ENCODE assay signal across 29 mouse cellular contexts in genomic region chr3:109332755-109333154, GRCm38 (mm10). TPM values are rescaled to one million over a fixed set of nuclear protein-coding genes. Genes with fewer than 3 reads are reported as not detected.
DNase-seq lines count a peak whose midpoint lies in the region; ATAC-seq and TF ChIP-seq lines count a peak whose summit lies in the region.
"Had no signal": no experiment of that assay in that cellular context is flagged by ENCODE, and none has a peak within 500 bp of the region (broad histone marks: within the 10 kb centered on the region; RNA-seq: fewer than 3 reads in every experiment).

No protein-coding gene starts in this region.

- no peak for TF ChIP-seq POLR2A in brain, embryonic 14.5 days (IDR thresholded peaks at IDR 0.05; ENCODE audit: borderline replicate concordance, extremely low read depth, insufficient read depth, insufficient read length, poor library complexity, severe bottlenecking)

- WGBS in embryonic facial prominence, embryonic 13.5 days: 23% methylated on average over 5 of the region's 5 CpGs
- 52% methylated on average over 5 of the region's 5 CpGs for WGBS in embryonic facial prominence, embryonic 10.5 days
- 37% methylated on average over 5 of the region's 5 CpGs for whole genome bisulfite sequencing in midbrain, embryonic 13.5 days
- 42% methylated on average over 5 of the region's 5 CpGs for WGBS in midbrain, embryonic 11.5 days

- peaks cover 3% of the 10 kb centered on the region; the same call in 1 of the 2 replicates for H3K9me3 ChIP-seq in embryonic facial prominence, embryonic 13.5 days
- H3K9me3 ChIP-seq in embryonic facial prominence, embryonic 10.5 days: no peaks in the 10 kb centered on the region
- no peaks in the 10 kb centered on the region for H3K9me3 ChIP-seq in midbrain, embryonic 13.5 days
- H3K9me3 ChIP-seq in midbrain, embryonic 11.5 days (ENCODE audit: control insufficient read depth, low read length): no peaks in the 10 kb centered on the region
- H3K9me3 ChIP-seq: forebrain, embryonic 10.5 days; forebrain, embryonic 15.5 days; heart, embryonic 10.5 days; heart, embryonic 13.5 days had no signal

- 0 out of 2 replicates have a peak, but pooled peaks cover 2% of the 10 kb centered on the region for H3K4me1 ChIP-seq in embryonic facial prominence, embryonic 13.5 days
- H3K4me1 ChIP-seq in embryonic facial prominence, embryonic 10.5 days: no peaks in the 10 kb centered on the region
- H3K4me1 ChIP-seq in midbrain, embryonic 13.5 days (replicated peaks): peaks cover 5% of the 10 kb centered on the region; the same call in 1 of the 2 replicates
- no peaks in the 10 kb centered on the region for H3K4me1 ChIP-seq in midbrain, embryonic 11.5 days (ENCODE audit: control insufficient read depth, insufficient read depth, low read length)
- H3K4me1 ChIP-seq: forebrain, embryonic 15.5 days; heart, embryonic 10.5 days; heart, embryonic 13.5 days had no signal

- no peak for DNase-seq in embryonic facial prominence, embryonic 10.5 days (ENCODE audit: low spot score)
- no peak for DNase-seq in midbrain, embryonic 11.5 days (ENCODE audit: low spot score, missing footprints)
- DNase-seq in ES-CJ7 (ENCODE audit: low read depth, low spot score): peak; percentile 11
- DNase-seq in brain, embryonic 14.5 days (ENCODE audit: low read depth): peak; percentile 37
- no peak for DNase-seq in layer of hippocampus, postnatal 14 days (ENCODE audit: low spot score in 2 of 2)
- no peak for DNase-seq in gastrocnemius, adult 18-20 months (ENCODE audit: low spot score)
- DNase-seq: adrenal gland, postnatal 10 days; adrenal gland, postnatal 36 days; cerebellum, adult 11 months; cerebellum, adult 2 months; cerebellum, adult 9-11 months; cerebellum, postnatal 25 days; gastrocnemius, postnatal 25 days; heart, adult 2 months; heart, postnatal 14 days; heart, postnatal 4 days had no signal

- 0 out of 2 replicates have a peak, but pooled peaks have one; percentile 43 for ATAC-seq in embryonic facial prominence, embryonic 13.5 days (ENCODE audit: insufficient number of reproducible peaks, insufficient read depth, low FRiP score, low TSS enrichment, low read depth)
- ATAC-seq in midbrain, embryonic 13.5 days: peak; percentile 53; the same call in 1 of the 2 replicates
- ATAC-seq in midbrain, embryonic 11.5 days (ENCODE audit: low FRiP score): no peak
- ATAC-seq: activated CD4-positive, CD25-positive, alpha-beta regulatory T cell, adult 4 months; forebrain, embryonic 15.5 days; hindbrain, postnatal 0 days; inflammation-experienced regulatory T-cells, adult 6 months; intestine, embryonic 16.5 days; Patski had no signal

- TF ChIP-seq CTCF in brain, embryonic 14.5 days (IDR thresholded peaks at IDR 0.05; ENCODE audit: borderline replicate concordance, extremely low read depth, insufficient read depth, insufficient read length): no peak

- no peaks in the 10 kb centered on the region for H3K36me3 ChIP-seq in embryonic facial prominence, embryonic 13.5 days
- H3K36me3 ChIP-seq in embryonic facial prominence, embryonic 10.5 days (replicated peaks): no peaks in the 10 kb centered on the region
- H3K36me3 ChIP-seq in midbrain, embryonic 13.5 days: no peaks in the 10 kb centered on the region
- H3K36me3 ChIP-seq in midbrain, embryonic 11.5 days (ENCODE audit: control insufficient read depth, insufficient read depth, low read length): no peaks in the 10 kb centered on the region
- H3K36me3 ChIP-seq: forebrain, embryonic 10.5 days; forebrain, embryonic 15.5 days; G1E; heart, embryonic 10.5 days; heart, embryonic 13.5 days had no signal

- H3K4me3 ChIP-seq in embryonic facial prominence, embryonic 13.5 days: no peak overlapping the region
- H3K4me3 ChIP-seq in embryonic facial prominence, embryonic 10.5 days: no peak overlapping the region
- H3K4me3 ChIP-seq in midbrain, embryonic 13.5 days (replicated peaks): no peak overlapping the region
- no peak overlapping the region for H3K4me3 ChIP-seq in midbrain, embryonic 11.5 days (ENCODE audit: low read depth, low read length)
- H3K4me3 ChIP-seq: forebrain, embryonic 10.5 days; forebrain, embryonic 15.5 days; heart, adult 2 months; heart, embryonic 10.5 days; heart, embryonic 13.5 days had no signal

- H3K27me3 ChIP-seq in embryonic facial prominence, embryonic 13.5 days: no peaks in the 10 kb centered on the region; the same call in 1 of the 2 replicates
- H3K27me3 ChIP-seq in embryonic facial prominence, embryonic 10.5 days (replicated peaks; ENCODE audit: low read depth, poor library complexity, severe bottlenecking): no peaks in the 10 kb centered on the region
- H3K27me3 ChIP-seq in midbrain, embryonic 13.5 days: no peaks in the 10 kb centered on the region
- no peaks in the 10 kb centered on the region for H3K27me3 ChIP-seq in midbrain, embryonic 11.5 days (ENCODE audit: control insufficient read depth, insufficient read depth, low read length)
- H3K27me3 ChIP-seq: forebrain, embryonic 15.5 days; heart, embryonic 13.5 days; Patski had no signal

- H3K9ac ChIP-seq in embryonic facial prominence, embryonic 13.5 days: no peak overlapping the region
- H3K9ac ChIP-seq in midbrain, embryonic 13.5 days (replicated peaks): no peak overlapping the region
- H3K9ac ChIP-seq in midbrain, embryonic 11.5 days (ENCODE audit: low read length): no peak overlapping the region
- H3K9ac ChIP-seq: forebrain, embryonic 15.5 days; heart, embryonic 13.5 days; hindbrain, embryonic 14.5 days had no signal

- no peak overlapping the region for H3K4me2 ChIP-seq in embryonic facial prominence, embryonic 13.5 days
- no peak overlapping the region for H3K4me2 ChIP-seq in midbrain, embryonic 13.5 days (replicated peaks)
- H3K4me2 ChIP-seq in midbrain, embryonic 11.5 days: no peak overlapping the region
- H3K4me2 ChIP-seq: forebrain, embryonic 15.5 days; heart, embryonic 13.5 days; hindbrain, embryonic 14.5 days had no signal

- H3K27ac ChIP-seq in embryonic facial prominence, embryonic 13.5 days: no peak overlapping the region
- H3K27ac ChIP-seq in embryonic facial prominence, embryonic 10.5 days (replicated peaks): no peak overlapping the region
- H3K27ac ChIP-seq in midbrain, embryonic 13.5 days: no peak overlapping the region
- H3K27ac ChIP-seq in midbrain, embryonic 11.5 days (ENCODE audit: low read depth, low read length): no peak overlapping the region
- H3K27ac ChIP-seq: forebrain, embryonic 10.5 days; forebrain, embryonic 15.5 days; heart, adult 2 months; heart, embryonic 10.5 days; heart, embryonic 13.5 days; hindbrain, embryonic 14.5 days; hindbrain, postnatal 0 days had no signal

RNA-seq across cellular contexts. Expression of gene Vav3, which starts 7.7 kb away (rescaled TPM):
- polyA plus RNA-seq in embryonic facial prominence, embryonic 13.5 days (2015; fragmentation: Nextera tagmentation; extraction: Ambion mirVana): 13.8 and 15.6 TPM in 2 replicates
- 5.3 and 6.1 TPM in 2 replicates for polyA plus RNA-seq in embryonic facial prominence, embryonic 10.5 days (2016; fragmentation: Nextera tagmentation; extraction: Ambion mirVana)
- 32.6 TPM in 2 replicates for polyA plus RNA-seq in midbrain, embryonic 13.5 days (2015; fragmentation: Nextera tagmentation; extraction: Ambion mirVana)
- 18.4 and 18.6 TPM in 2 replicates for polyA plus RNA-seq in midbrain, embryonic 11.5 days (2014; fragmentation: Nextera tagmentation; extraction: Ambion mirVana)
- 9.0 and 15.7 TPM in 2 replicates for polyA plus RNA-seq in brain, embryonic 14.5 days (2012; rRNA removed)
- total RNA-seq in layer of hippocampus, postnatal 14 days (2021): 1 to 10 TPM; 8.8 to 9.0 TPM
- total RNA-seq in gastrocnemius, adult 18-20 months (2021): 1 to 10 TPM; 1.5 to 1.9 TPM
- polyA plus RNA-seq: G1E had no signal

Comparison
In these comparisons a context has a peak if more than half of its experiments do, and no peak if none do; other contexts are left out.
1. DNase-seq: peak in ES-CJ7 (single experiment) and brain, embryonic 14.5 days (single experiment); none in embryonic facial prominence, embryonic 10.5 days (single experiment), midbrain, embryonic 11.5 days (single experiment), layer of hippocampus, postnatal 14 days (0 of 2) and gastrocnemius, adult 18-20 months (single experiment).